ENCODE assay signal across 13 mouse cellular contexts in genomic region chr4:66399066-66399465, GRCm38 (mm10). TPM values are rescaled to one million over a fixed set of nuclear protein-coding genes. Genes with fewer than 3 reads are reported as not detected.
A peak's percentile ranks its signal among the peaks of the same experiment; 100 is the strongest.
DNase-seq lines count a peak whose midpoint lies in the region; ATAC-seq and TF ChIP-seq lines count a peak whose summit lies in the region.
"Had no signal": no experiment of that assay in that cellular context is flagged by ENCODE, and none has a peak within 500 bp of the region (broad histone marks: within the 10 kb centered on the region; RNA-seq: fewer than 3 reads in every experiment).

No protein-coding gene starts in this region.

- H3K4me2 ChIP-seq in forebrain, embryonic 13.5 days = no peak overlapping the region
- no peak overlapping the region for H3K4me2 ChIP-seq in liver, embryonic 11.5 days
- H3K4me2 ChIP-seq: limb, embryonic 15.5 days had no signal

- no peak for TF ChIP-seq RAD21 in MEL (IDR thresholded peaks at IDR 0.05; ENCODE audit: low read depth, low read length)

- H3K27me3 ChIP-seq in forebrain, embryonic 10.5 days (ENCODE audit: poor library complexity, severe bottlenecking) = peaks cover 34% of the 10 kb centered on the region
- peaks cover 3% of the 10 kb centered on the region; the same call in 1 of the 2 replicates for H3K27me3 ChIP-seq in forebrain, embryonic 13.5 days
- peaks cover 31% of the 10 kb centered on the region for H3K27me3 ChIP-seq in liver, embryonic 11.5 days (replicated peaks; ENCODE audit: control insufficient read depth, insufficient read depth, low read length)
- H3K27me3 ChIP-seq in MEL (ENCODE audit: control insufficient read depth in 1 of 2, insufficient read depth in 2 of 2, low read length in 2 of 2) = no peaks in the 10 kb centered on the region
- H3K27me3 ChIP-seq in embryonic facial prominence, embryonic 10.5 days (replicated peaks; ENCODE audit: low read depth, poor library complexity, severe bottlenecking) = peaks cover 34% of the 10 kb centered on the region

- TF ChIP-seq EP300 in MEL (IDR thresholded peaks at IDR 0.05; ENCODE audit: low read depth in 1 of 2, low read length in 2 of 2) = no peak

- no peak overlapping the region for H3K4me3 ChIP-seq in forebrain, embryonic 10.5 days
- H3K4me3 ChIP-seq in forebrain, embryonic 13.5 days = no peak overlapping the region
- H3K4me3 ChIP-seq in liver, embryonic 11.5 days (ENCODE audit: low read depth, low read length) = no peak overlapping the region
- H3K4me3 ChIP-seq in MEL (ENCODE audit: control insufficient read depth in 1 of 2, insufficient read depth in 1 of 2, low read depth in 2 of 2, low read length in 2 of 2) = no peak overlapping the region
- no peak overlapping the region for H3K4me3 ChIP-seq in embryonic facial prominence, embryonic 10.5 days
- H3K4me3 ChIP-seq: limb, embryonic 15.5 days had no signal

- TF ChIP-seq CTCF in MEL (IDR thresholded peaks at IDR 0.05 in 2 of 3, conservative IDR thresholded peaks at IDR 0.05 in 1 of 3; ENCODE audit: control insufficient read depth in 1 of 3, insufficient read depth in 1 of 3, low read depth in 2 of 3, low read length in 3 of 3, poor library complexity in 1 of 3, severe bottlenecking in 1 of 3) = no peak

- H3K36me3 ChIP-seq in forebrain, embryonic 10.5 days (replicated peaks) = no peaks in the 10 kb centered on the region
- H3K36me3 ChIP-seq in forebrain, embryonic 13.5 days (ENCODE audit: poor library complexity, severe bottlenecking) = no peaks in the 10 kb centered on the region
- H3K36me3 ChIP-seq in liver, embryonic 11.5 days (ENCODE audit: control insufficient read depth, insufficient read depth, low read length) = no peaks in the 10 kb centered on the region
- H3K36me3 ChIP-seq in MEL (ENCODE audit: control insufficient read depth in 1 of 2, insufficient read depth in 2 of 2, low read length in 2 of 2) = no peaks in the 10 kb centered on the region
- H3K36me3 ChIP-seq in embryonic facial prominence, embryonic 10.5 days (replicated peaks) = no peaks in the 10 kb centered on the region
- H3K36me3 ChIP-seq: limb, embryonic 15.5 days had no signal

- WGBS in forebrain, embryonic 10.5 days = 67% methylated on average over 4 of the region's 4 CpGs
- 54% methylated on average over 4 of the region's 4 CpGs for WGBS in forebrain, embryonic 13.5 days
- WGBS in liver, embryonic 11.5 days = 53% methylated on average over 4 of the region's 4 CpGs
- WGBS in embryonic facial prominence, embryonic 10.5 days = 53% methylated on average over 4 of the region's 4 CpGs

- no peak overlapping the region for H3K9ac ChIP-seq in forebrain, embryonic 13.5 days
- H3K9ac ChIP-seq in liver, embryonic 11.5 days (ENCODE audit: low read depth, low read length) = no peak overlapping the region
- no peak overlapping the region for H3K9ac ChIP-seq in MEL (ENCODE audit: control insufficient read depth, low read depth, low read length, poor library complexity, severe bottlenecking)
- H3K9ac ChIP-seq: limb, embryonic 15.5 days had no signal

- no peaks in the 10 kb centered on the region for H3K79me2 ChIP-seq in MEL (ENCODE audit: control insufficient read depth, insufficient read depth, low read length, poor library complexity)

- TF ChIP-seq POLR2A in MEL (IDR thresholded peaks at IDR 0.05; ENCODE audit: control insufficient read depth in 1 of 2, insufficient read depth in 1 of 2, low read depth in 1 of 2, low read length in 2 of 2, poor library complexity in 1 of 2) = no peak

- H3K27ac ChIP-seq in forebrain, embryonic 10.5 days = no peak overlapping the region
- no peak overlapping the region for H3K27ac ChIP-seq in forebrain, embryonic 13.5 days
- H3K27ac ChIP-seq in liver, embryonic 11.5 days (ENCODE audit: low read depth, low read length) = no peak overlapping the region
- no peak overlapping the region for H3K27ac ChIP-seq in MEL (ENCODE audit: control insufficient read depth, low read depth, low read length)
- H3K27ac ChIP-seq in embryonic facial prominence, embryonic 10.5 days (replicated peaks) = no peak overlapping the region
- H3K27ac ChIP-seq: limb, embryonic 15.5 days had no signal

- H3K9me3 ChIP-seq in forebrain, embryonic 10.5 days = no peaks in the 10 kb centered on the region
- H3K9me3 ChIP-seq in forebrain, embryonic 13.5 days (replicated peaks) = no peaks in the 10 kb centered on the region
- H3K9me3 ChIP-seq in liver, embryonic 11.5 days (ENCODE audit: control insufficient read depth, low read length) = no peaks in the 10 kb centered on the region
- H3K9me3 ChIP-seq in MEL (replicated peaks; ENCODE audit: insufficient read depth, low read length) = no peaks in the 10 kb centered on the region
- H3K9me3 ChIP-seq in embryonic facial prominence, embryonic 10.5 days = no peaks in the 10 kb centered on the region
- H3K9me3 ChIP-seq: limb, embryonic 15.5 days had no signal

- no peak for ATAC-seq in forebrain, embryonic 13.5 days
- no peak for ATAC-seq in liver, embryonic 11.5 days (replicated peaks; ENCODE audit: low FRiP score)

- peaks cover 26% of the 10 kb centered on the region for H3K4me1 ChIP-seq in forebrain, embryonic 10.5 days
- peaks cover 27% of the 10 kb centered on the region for H3K4me1 ChIP-seq in forebrain, embryonic 13.5 days
- H3K4me1 ChIP-seq in liver, embryonic 11.5 days (replicated peaks; ENCODE audit: control insufficient read depth, insufficient read depth, low read length) = no peaks in the 10 kb centered on the region
- no peaks in the 10 kb centered on the region for H3K4me1 ChIP-seq in MEL (ENCODE audit: control insufficient read depth in 1 of 2, insufficient read depth in 2 of 2, low read length in 2 of 2)
- H3K4me1 ChIP-seq in embryonic facial prominence, embryonic 10.5 days = peaks cover 16% of the 10 kb centered on the region

- DNase-seq in forebrain, embryonic 10.5 days (ENCODE audit: extremely low spot score, low spot score) = peak; percentile 25
- DNase-seq in liver (peak; percentile 6), MEL (ENCODE audit: low read depth, low spot score) (peak; percentile 2)
- no peak for DNase-seq in liver, embryonic 11.5 days (ENCODE audit: low spot score)
- peak; percentile 63 for DNase-seq in embryonic facial prominence, embryonic 10.5 days (ENCODE audit: low spot score)
- DNase-seq in left cerebral cortex, adult 18-20 months (ENCODE audit: low spot score in 2 of 2) = no peak
- DNase-seq in T-cell, adult 2 months (ENCODE audit: low spot score) = no peak
- DNase-seq: B cell, adult 2 months; cerebellum, adult 8-10 months; kidney, adult 9 months had no signal

TF ChIP-seq in MEL, 35 proteins besides CTCF, POLR2A, EP300 and RAD21:
- no peak for TF ChIP-seq TCF12 (IDR thresholded peaks at IDR 0.05; ENCODE audit: low read depth, low read length)
- no peak for TF ChIP-seq SIN3A (IDR thresholded peaks at IDR 0.05; ENCODE audit: low read length)
- TF ChIP-seq GABPA (IDR thresholded peaks at IDR 0.05; ENCODE audit: low read depth, low read length) = no peak
- TF ChIP-seq RCOR1 (IDR thresholded peaks at IDR 0.05; ENCODE audit: low read depth, low read length) = no peak
- no peak for TF ChIP-seq MYB (IDR thresholded peaks at IDR 0.05; ENCODE audit: low read depth, low read length)
- no peak for TF ChIP-seq JUND (IDR thresholded peaks at IDR 0.05; ENCODE audit: low read depth, low read length)
- TF ChIP-seq USF2 (IDR thresholded peaks at IDR 0.05; ENCODE audit: borderline replicate concordance in 1 of 2, insufficient read depth in 1 of 2, low read depth in 1 of 2, low read length in 2 of 2) = no peak
- TF ChIP-seq POLR2AphosphoS2 (IDR thresholded peaks at IDR 0.05; ENCODE audit: low read length) = no peak
- TF ChIP-seq ZNF384 (IDR thresholded peaks at IDR 0.05; ENCODE audit: low read depth, low read length) = no peak
- no peak for TF ChIP-seq UBTF (IDR thresholded peaks at IDR 0.05; ENCODE audit: borderline replicate concordance, insufficient read depth, low read depth, low read length)
- no peak for TF ChIP-seq ETS1 (IDR thresholded peaks at IDR 0.05; ENCODE audit: low read depth, low read length)

RNA-seq across cellular contexts. Expression of gene Astn2, which starts 5.3 kb away (rescaled TPM):
- polyA plus RNA-seq in forebrain, embryonic 10.5 days (2016; fragmentation: Nextera tagmentation; extraction: Ambion mirVana) = 0.21 and 0.27 TPM in 2 replicates
- polyA plus RNA-seq in forebrain, embryonic 13.5 days (2015; fragmentation: Nextera tagmentation; extraction: Ambion mirVana) = 0.62 and 0.81 TPM in 2 replicates
- polyA plus RNA-seq in liver, embryonic 11.5 days (2014; fragmentation: Nextera tagmentation; extraction: Ambion mirVana) = 0.05 and 0.09 TPM in 2 replicates
- total RNA-seq in MEL (2012; rRNA removed) = not detected in 2 replicates
- polyA plus RNA-seq in MEL (2012; ENCODE audit: insufficient read depth in 1 of 2, insufficient read length in 2 of 2, low read depth in 1 of 2, low replicate concordance in 2 of 2, missing spikeins in 1 of 2) = not detected
- polyA plus RNA-seq in embryonic facial prominence, embryonic 10.5 days (2016; fragmentation: Nextera tagmentation; extraction: Ambion mirVana) = 0.40 and 0.60 TPM in 2 replicates
- 10 to 100 TPM; 33.9 to 36.5 TPM for total RNA-seq in left cerebral cortex, adult 18-20 months (2021)
- total RNA-seq: granulocyte monocyte progenitor cell, adult 5-6 weeks had no signal

Comparison
In these comparisons a context has a peak if more than half of its experiments do, and no peak if none do; other contexts are left out.
1. DNase-seq: peak in forebrain, embryonic 10.5 days (single experiment), liver (single experiment), MEL (single experiment) and embryonic facial prominence, embryonic 10.5 days (single experiment); none in liver, embryonic 11.5 days (single experiment), left cerebral cortex, adult 18-20 months (0 of 2) and T-cell, adult 2 months (single experiment).